15 mouse cellular contexts compared by ENCODE assay signal in genomic region chr2:181276766-181277165, GRCm38 (mm10). TPM values are rescaled to one million over a fixed set of nuclear protein-coding genes. Genes with fewer than 3 reads are reported as not detected.
DNase-seq lines count a peak whose midpoint lies in the region; ATAC-seq and TF ChIP-seq lines count a peak whose summit lies in the region.
"Had no signal": no experiment of that assay in that cellular context is flagged by ENCODE, and none has a peak within 500 bp of the region (broad histone marks: within the 10 kb centered on the region; RNA-seq: fewer than 3 reads in every experiment).

No protein-coding gene starts in this region.

- H3K4me2 ChIP-seq in lung, embryonic 16.5 days (ENCODE audit: low read depth, low read length): no peak overlapping the region
- H3K4me2 ChIP-seq in hindbrain, embryonic 16.5 days (ENCODE audit: low read length): no peak overlapping the region
- H3K4me2 ChIP-seq in hindbrain, embryonic 13.5 days: no peak overlapping the region
- H3K4me2 ChIP-seq: embryonic facial prominence, embryonic 13.5 days had no signal

- no peak overlapping the region for H3K4me3 ChIP-seq in G1E (ENCODE audit: low read depth, low read length)
- H3K4me3 ChIP-seq in lung, embryonic 16.5 days (ENCODE audit: low read length): no peak overlapping the region
- no peak overlapping the region for H3K4me3 ChIP-seq in hindbrain, embryonic 16.5 days (ENCODE audit: low read length)
- no peak overlapping the region for H3K4me3 ChIP-seq in thymus, adult 2 months (ENCODE audit: control insufficient read depth, insufficient read depth, low read length)
- H3K4me3 ChIP-seq in hindbrain, embryonic 13.5 days: no peak overlapping the region
- H3K4me3 ChIP-seq: embryonic facial prominence, embryonic 13.5 days; hindbrain, embryonic 10.5 days had no signal

- H3K9ac ChIP-seq in lung, embryonic 16.5 days (ENCODE audit: low read length): no peak overlapping the region
- H3K9ac ChIP-seq in hindbrain, embryonic 16.5 days (ENCODE audit: low read depth, low read length): no peak overlapping the region
- no peak overlapping the region for H3K9ac ChIP-seq in hindbrain, embryonic 13.5 days
- H3K9ac ChIP-seq: embryonic facial prominence, embryonic 13.5 days had no signal

- no peak for TF ChIP-seq POLR2A in thymus, adult 2 months (IDR thresholded peaks at IDR 0.05; ENCODE audit: control insufficient read depth, extremely low read depth, insufficient read depth, low read length, poor library complexity)

- no peak for TF ChIP-seq CTCF in G1E (IDR thresholded peaks at IDR 0.05; ENCODE audit: low read depth, low read length)
- TF ChIP-seq CTCF in thymus, adult 2 months (IDR thresholded peaks at IDR 0.05; ENCODE audit: borderline replicate concordance, control insufficient read depth, extremely low read depth, insufficient read depth, low read length, poor library complexity): no peak

- intact Hi-C loops in heart, postnatal 14 days (cut with DNase I): no loop called here

- no peaks in the 10 kb centered on the region for H3K9me3 ChIP-seq in G1E (replicated peaks)
- H3K9me3 ChIP-seq in lung, embryonic 16.5 days (ENCODE audit: control insufficient read depth, low read length): no peaks in the 10 kb centered on the region
- no peaks in the 10 kb centered on the region for H3K9me3 ChIP-seq in hindbrain, embryonic 16.5 days (ENCODE audit: control insufficient read depth, low read length)
- H3K9me3 ChIP-seq in hindbrain, embryonic 13.5 days: no peaks in the 10 kb centered on the region
- H3K9me3 ChIP-seq: embryonic facial prominence, embryonic 13.5 days; hindbrain, embryonic 10.5 days had no signal

- 28% methylated on average over 1 of the region's 1 CpGs for WGBS in lung, embryonic 16.5 days
- 89% methylated on average over 1 of the region's 1 CpGs for WGBS in hindbrain, embryonic 16.5 days
- 83% methylated on average over 1 of the region's 1 CpGs for WGBS in thymus, adult 2 months
- 90% methylated on average over 1 of the region's 1 CpGs for WGBS in hindbrain, embryonic 13.5 days

- ATAC-seq in G1E (ENCODE audit: extremely low read depth, insufficient number of reproducible peaks, low FRiP score, poor library complexity, severe bottlenecking): no peak
- ATAC-seq in lung, embryonic 16.5 days (ENCODE audit: low read depth): peak; percentile 45
- no peak for ATAC-seq in hindbrain, embryonic 16.5 days
- no peak for ATAC-seq in hindbrain, embryonic 13.5 days (ENCODE audit: low FRiP score)
- ATAC-seq: forebrain, embryonic 14.5 days had no signal

- H3K4me1 ChIP-seq in G1E (ENCODE audit: insufficient read depth, low read depth, low read length): peaks cover 3% of the 10 kb centered on the region
- no peaks in the 10 kb centered on the region for H3K4me1 ChIP-seq in lung, embryonic 16.5 days (replicated peaks; ENCODE audit: control insufficient read depth, insufficient read depth, low read length)
- no peaks in the 10 kb centered on the region for H3K4me1 ChIP-seq in hindbrain, embryonic 16.5 days (ENCODE audit: control insufficient read depth, insufficient read depth, low read depth, low read length)
- no peaks in the 10 kb centered on the region for H3K4me1 ChIP-seq in thymus, adult 2 months (replicated peaks; ENCODE audit: control insufficient read depth, insufficient read depth, low read length)
- H3K4me1 ChIP-seq in hindbrain, embryonic 13.5 days (replicated peaks): no peaks in the 10 kb centered on the region
- H3K4me1 ChIP-seq: embryonic facial prominence, embryonic 13.5 days; hindbrain, embryonic 10.5 days had no signal

- DNase-seq in heart, adult 18-20 months: peak; percentile 32 to 65
- DNase-seq in heart, postnatal 14 days: no peak
- peak; percentile 4 for DNase-seq in G1E (ENCODE audit: low spot score)
- DNase-seq in kidney, adult 8-10 months: peak; percentile 47 to 76
- no peak for DNase-seq in thymus, adult 2 months
- DNase-seq: cerebellum, postnatal 10 days; gastrocnemius, postnatal 36 days; right cerebral cortex, postnatal 14 days had no signal

- H3K27ac ChIP-seq in lung, embryonic 16.5 days (ENCODE audit: low read length): no peak overlapping the region
- H3K27ac ChIP-seq in hindbrain, embryonic 16.5 days (ENCODE audit: low read depth, low read length): no peak overlapping the region
- no peak overlapping the region for H3K27ac ChIP-seq in thymus, adult 2 months (ENCODE audit: control insufficient read depth, insufficient read depth, low read length)
- no peak overlapping the region for H3K27ac ChIP-seq in hindbrain, embryonic 13.5 days
- H3K27ac ChIP-seq: embryonic facial prominence, embryonic 13.5 days; hindbrain, embryonic 10.5 days; macrophage had no signal

- H3K27me3 ChIP-seq in G1E (ENCODE audit: insufficient read depth, low read length): no peaks in the 10 kb centered on the region
- H3K27me3 ChIP-seq in lung, embryonic 16.5 days (ENCODE audit: control insufficient read depth, insufficient read depth, low read depth, low read length): no peaks in the 10 kb centered on the region
- H3K27me3 ChIP-seq in hindbrain, embryonic 16.5 days (replicated peaks; ENCODE audit: control insufficient read depth, insufficient read depth, low read length): no peaks in the 10 kb centered on the region
- no peaks in the 10 kb centered on the region for H3K27me3 ChIP-seq in thymus, adult 2 months (ENCODE audit: control insufficient read depth, insufficient read depth, low read length)
- H3K27me3 ChIP-seq in hindbrain, embryonic 13.5 days: no peaks in the 10 kb centered on the region
- H3K27me3 ChIP-seq: embryonic facial prominence, embryonic 13.5 days had no signal

- H3K36me3 ChIP-seq in G1E (replicated peaks): peaks cover 91% of the 10 kb centered on the region
- H3K36me3 ChIP-seq in lung, embryonic 16.5 days (ENCODE audit: control insufficient read depth, insufficient read depth, low read length): peaks cover 15% of the 10 kb centered on the region
- H3K36me3 ChIP-seq in hindbrain, embryonic 16.5 days (ENCODE audit: control insufficient read depth, insufficient read depth, low read length): peaks cover 20% of the 10 kb centered on the region
- peaks cover 39% of the 10 kb centered on the region for H3K36me3 ChIP-seq in thymus, adult 2 months (ENCODE audit: control insufficient read depth, insufficient read depth, low read length)
- H3K36me3 ChIP-seq in hindbrain, embryonic 13.5 days: peaks cover 59% of the 10 kb centered on the region

RNA-seq across cellular contexts. Expression of gene Gmeb2, which starts 11.1 kb away (rescaled TPM):
- 1 to 10 TPM; 8.9 to 9.5 TPM for total RNA-seq in heart, adult 18-20 months (2021)
- 10 to 100 TPM; 11.5 to 13.3 TPM for total RNA-seq in heart, postnatal 14 days (2021)
- total RNA-seq in G1E (2014; fragmentation: Nextera tagmentation): 40.8 and 50.0 TPM in 2 replicates
- total RNA-seq in G1E (2017): 12.8 and 15.6 TPM in 2 replicates
- polyA plus RNA-seq in G1E (2012): 12.2 and 18.1 TPM in 2 replicates
- polyA plus RNA-seq in lung, embryonic 16.5 days (2015; fragmentation: Nextera tagmentation; extraction: Ambion mirVana): 14.3 and 15.9 TPM in 2 replicates
- 13.0 and 15.6 TPM in 2 replicates for polyA plus RNA-seq in hindbrain, embryonic 16.5 days (2015; fragmentation: Nextera tagmentation; extraction: Ambion mirVana)
- 60.8 and 62.4 TPM in 2 replicates for polyA plus RNA-seq in thymus, adult 2 months (2012; rRNA removed)
- polyA plus RNA-seq in hindbrain, embryonic 13.5 days (2015; fragmentation: Nextera tagmentation; extraction: Ambion mirVana): 17.2 and 17.8 TPM in 2 replicates

RNA-seq across cellular contexts. Expression of gene Helz2, which starts 34.9 kb away (rescaled TPM):
- 10 to 100 TPM in 1 of 2 experiments, 1 to 10 TPM in 1; 8.4 to 11.1 TPM for total RNA-seq in heart, adult 18-20 months (2021)
- 10 to 100 TPM; 12.8 to 12.9 TPM for total RNA-seq in heart, postnatal 14 days (2021)
- 23.8 and 24.3 TPM in 2 replicates for total RNA-seq in G1E (2014; fragmentation: Nextera tagmentation)
- total RNA-seq in G1E (2017): 12.4 and 13.6 TPM in 2 replicates
- polyA plus RNA-seq in G1E (2012): 11.6 and 13.4 TPM in 2 replicates
- 3.0 and 3.4 TPM in 2 replicates for polyA plus RNA-seq in lung, embryonic 16.5 days (2015; fragmentation: Nextera tagmentation; extraction: Ambion mirVana)
- 0.37 and 0.44 TPM in 2 replicates for polyA plus RNA-seq in hindbrain, embryonic 16.5 days (2015; fragmentation: Nextera tagmentation; extraction: Ambion mirVana)
- 106 and 116 TPM in 2 replicates for polyA plus RNA-seq in thymus, adult 2 months (2012; rRNA removed)
- polyA plus RNA-seq in hindbrain, embryonic 13.5 days (2015; fragmentation: Nextera tagmentation; extraction: Ambion mirVana): 0.38 and 0.48 TPM in 2 replicates

RNA-seq across cellular contexts. Expression of gene Stmn3, which starts 37.5 kb away (rescaled TPM):
- under 1 TPM in 1 of 2 experiments, not detected in 1; 0.41 TPM for total RNA-seq in heart, adult 18-20 months (2021)
- total RNA-seq in heart, postnatal 14 days (2021): under 1 TPM in 1 of 2 experiments, not detected in 1; 0.24 TPM
- total RNA-seq in G1E (2014; fragmentation: Nextera tagmentation): not detected in 2 replicates
- not detected in 2 replicates for total RNA-seq in G1E (2017)
- polyA plus RNA-seq in G1E (2012): not detected in 2 replicates
- polyA plus RNA-seq in lung, embryonic 16.5 days (2015; fragmentation: Nextera tagmentation; extraction: Ambion mirVana): 4.8 and 9.3 TPM in 2 replicates
- 1,680 and 1,967 TPM in 2 replicates for polyA plus RNA-seq in hindbrain, embryonic 16.5 days (2015; fragmentation: Nextera tagmentation; extraction: Ambion mirVana)
- 0.15 TPM in 1 of 2 replicates, not detected in the other for polyA plus RNA-seq in thymus, adult 2 months (2012; rRNA removed)
- 1,135 and 1,161 TPM in 2 replicates for polyA plus RNA-seq in hindbrain, embryonic 13.5 days (2015; fragmentation: Nextera tagmentation; extraction: Ambion mirVana)
- polyA plus RNA-seq: macrophage had no signal

RNA-seq across cellular contexts. Expression of gene Rtel1, which starts 42.8 kb away (rescaled TPM):
- 10 to 100 TPM in 1 of 2 experiments, 1 to 10 TPM in 1; 7.2 to 11.3 TPM for total RNA-seq in heart, adult 18-20 months (2021)
- 10 to 100 TPM; 15.8 to 18.5 TPM for total RNA-seq in heart, postnatal 14 days (2021)
- total RNA-seq in G1E (2014; fragmentation: Nextera tagmentation): 79.8 and 89.5 TPM in 2 replicates
- 59.2 and 80.4 TPM in 2 replicates for total RNA-seq in G1E (2017)
- polyA plus RNA-seq in G1E (2012): 17.9 and 24.5 TPM in 2 replicates
- polyA plus RNA-seq in lung, embryonic 16.5 days (2015; fragmentation: Nextera tagmentation; extraction: Ambion mirVana): 47.2 and 47.8 TPM in 2 replicates
- polyA plus RNA-seq in hindbrain, embryonic 16.5 days (2015; fragmentation: Nextera tagmentation; extraction: Ambion mirVana): 33.7 and 38.2 TPM in 2 replicates
- 110 and 119 TPM in 2 replicates for polyA plus RNA-seq in thymus, adult 2 months (2012; rRNA removed)
- 34.6 and 35.1 TPM in 2 replicates for polyA plus RNA-seq in hindbrain, embryonic 13.5 days (2015; fragmentation: Nextera tagmentation; extraction: Ambion mirVana)

RNA-seq across cellular contexts. Expression of gene Fndc11, which starts 57.0 kb away (rescaled TPM):
- not detected for total RNA-seq in heart, adult 18-20 months (2021)
- under 1 TPM in 1 of 2 experiments, not detected in 1; 0.20 TPM for total RNA-seq in heart, postnatal 14 days (2021)
- not detected in 2 replicates for total RNA-seq in G1E (2014; fragmentation: Nextera tagmentation)
- 0.23 TPM in 1 of 2 replicates, not detected in the other for total RNA-seq in G1E (2017)
- not detected in 2 replicates for polyA plus RNA-seq in G1E (2012)
- polyA plus RNA-seq in lung, embryonic 16.5 days (2015; fragmentation: Nextera tagmentation; extraction: Ambion mirVana): 0.35 and 0.43 TPM in 2 replicates
- 0.26 TPM in 2 replicates for polyA plus RNA-seq in hindbrain, embryonic 16.5 days (2015; fragmentation: Nextera tagmentation; extraction: Ambion mirVana)
- 0.85 and 0.88 TPM in 2 replicates for polyA plus RNA-seq in thymus, adult 2 months (2012; rRNA removed)
- polyA plus RNA-seq in hindbrain, embryonic 13.5 days (2015; fragmentation: Nextera tagmentation; extraction: Ambion mirVana): 0.19 TPM in 1 of 2 replicates, not detected in the other
- total RNA-seq: gastrocnemius, postnatal 36 days had no signal
- polyA plus RNA-seq: embryonic facial prominence, embryonic 13.5 days; macrophage had no signal

Comparison
In these comparisons a context has a peak if more than half of its experiments do, and no peak if none do; other contexts are left out.
1. DNase-seq: peak in heart, adult 18-20 months (2 of 2), G1E (single experiment) and kidney, adult 8-10 months (2 of 2); none in heart, postnatal 14 days (0 of 2) and thymus, adult 2 months (single experiment).
2. RNA of gene Stmn3, which starts 37.5 kb away (polyA plus RNA-seq): 1,680 to 1,967 TPM in hindbrain, embryonic 16.5 days and 1,135 to 1,161 TPM in hindbrain, embryonic 13.5 days; 4.8 to 9.3 TPM in lung, embryonic 16.5 days, 0.15 TPM in thymus, adult 2 months and not detected in G1E; every median in the first group is over 100 times any median in the second.